Mouse (Mus musculus): ENCODE measurements around the gene Mgat1. TPM values are rescaled to one million over a fixed set of nuclear protein-coding genes. Genes with fewer than 3 reads are reported as not detected.

Gene Mgat1
- polyA plus RNA-seq, 1 experiment = 6.7 TPM

DNA sequence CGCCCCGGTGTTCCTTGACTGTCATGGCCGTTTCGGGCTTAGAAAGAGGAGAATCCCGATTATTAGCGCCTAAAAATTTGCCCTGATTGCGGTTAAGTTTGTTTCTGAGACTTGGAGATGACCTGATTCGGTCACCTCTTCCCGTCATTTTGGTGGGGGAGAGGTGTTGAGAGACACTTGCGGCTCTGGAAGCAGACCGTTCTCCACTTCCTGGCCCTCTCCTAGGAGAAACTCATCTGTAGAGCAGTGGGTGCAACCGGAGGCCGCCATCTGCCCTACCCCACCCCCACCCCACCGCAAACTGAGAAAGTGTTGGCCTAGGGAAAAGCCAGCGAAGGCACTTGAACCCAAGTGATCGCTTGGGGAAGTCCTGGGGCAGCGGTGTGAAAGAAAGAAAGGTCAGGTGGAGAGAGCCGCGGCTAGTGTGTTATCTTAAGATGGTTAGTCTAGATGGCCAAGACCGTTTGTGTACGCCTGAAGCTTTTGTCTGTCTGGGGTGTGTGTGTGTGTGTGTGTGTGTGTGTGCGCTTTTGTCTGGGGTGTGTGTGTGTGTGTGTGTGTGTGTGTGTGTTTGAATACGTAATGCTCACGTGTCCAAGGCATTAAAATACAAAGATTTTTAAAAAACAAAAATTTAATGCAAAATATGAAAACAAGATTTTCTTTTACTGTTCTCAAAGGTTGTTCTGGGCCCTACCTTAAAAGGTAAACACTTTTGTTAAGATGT lies 40.1 kb upstream of the Mgat1 start:
- H3K4me3 ChIP-seq (replicated peaks) = peak overlapping the region; percentile 87
- H3K27me3 ChIP-seq (ENCODE audit: control insufficient read depth) = no peaks in the 10 kb centered on the region
- no peaks in the 10 kb centered on the region for H3K9me3 ChIP-seq (ENCODE audit: control insufficient read depth, low read length)
- H3K36me3 ChIP-seq (ENCODE audit: control insufficient read depth) = peaks cover 13% of the 10 kb centered on the region
- H3K4me1 ChIP-seq (ENCODE audit: control insufficient read depth) = peaks cover 61% of the 10 kb centered on the region
- TF ChIP-seq TAL1 (IDR thresholded peaks at IDR 0.05; ENCODE audit: low read length) = no peak
- no peak for TF ChIP-seq GATA1 (IDR thresholded peaks at IDR 0.05; ENCODE audit: low read length)

DNA sequence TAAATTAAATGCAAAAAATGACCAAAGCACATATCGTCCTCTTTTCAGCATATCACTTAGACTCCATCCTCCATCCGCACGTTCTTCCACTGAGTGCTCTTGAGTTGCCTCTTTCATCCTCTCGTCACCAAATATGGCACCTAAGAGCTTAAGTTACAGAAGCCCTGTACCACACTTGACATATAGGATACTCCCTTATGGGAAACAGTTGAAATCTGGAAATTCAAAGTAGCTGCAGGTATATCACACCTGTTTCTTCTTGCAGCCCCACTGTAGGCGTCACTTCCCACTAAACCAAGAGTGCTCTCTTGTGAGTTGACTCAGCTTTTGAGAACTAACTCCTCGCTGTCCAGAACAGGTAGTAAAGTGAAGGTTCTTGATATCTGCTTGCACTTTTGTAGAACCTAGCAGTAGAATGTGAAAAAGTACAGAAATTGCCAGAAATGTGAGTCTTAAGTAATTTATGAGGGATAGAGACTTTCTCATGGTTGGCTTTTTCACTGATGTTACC lies 38.9 kb upstream of the Mgat1 start:
- peak overlapping the region; percentile 87 for H3K4me3 ChIP-seq (replicated peaks)
- no peaks in the 10 kb centered on the region for H3K9me3 ChIP-seq (ENCODE audit: control insufficient read depth, low read length)
- peaks cover 69% of the 10 kb centered on the region for H3K4me1 ChIP-seq (ENCODE audit: control insufficient read depth)
- H3K27me3 ChIP-seq (ENCODE audit: control insufficient read depth) = no peaks in the 10 kb centered on the region
- peaks cover 20% of the 10 kb centered on the region for H3K36me3 ChIP-seq (ENCODE audit: control insufficient read depth)
- TF ChIP-seq TAL1 (IDR thresholded peaks at IDR 0.05; ENCODE audit: low read length) = no peak
- TF ChIP-seq GATA1 (IDR thresholded peaks at IDR 0.05; ENCODE audit: low read length) = no peak

DNA sequence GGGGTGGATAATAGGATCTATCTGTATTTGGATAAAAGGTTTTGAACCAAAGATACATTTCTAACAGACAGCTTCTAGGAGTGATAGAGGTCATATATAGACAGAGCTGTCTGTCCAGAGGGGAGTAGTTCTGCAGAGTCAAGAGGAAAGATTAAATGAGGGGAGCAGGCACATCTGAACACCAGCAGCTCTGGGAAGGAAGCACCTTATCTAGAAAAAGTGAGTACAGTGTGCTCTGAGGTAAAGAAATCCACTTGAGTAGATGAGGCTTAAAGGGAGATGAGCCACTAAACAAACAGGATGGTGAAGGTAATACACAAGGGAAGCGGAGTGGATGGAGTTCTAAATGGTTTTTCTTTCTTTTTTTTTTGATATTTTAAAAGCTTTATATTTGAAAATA lies 36.5 kb upstream of the Mgat1 start:
- Histone ChIP-seq H3K4me3 (replicated peaks) (no peak overlapping the region), H3K27me3 (ENCODE audit: control insufficient read depth) (no peaks in the 10 kb centered on the region), H3K4me1 (ENCODE audit: control insufficient read depth) (peaks cover 77% of the 10 kb centered on the region), H3K9me3 (ENCODE audit: control insufficient read depth, low read length) (no peaks in the 10 kb centered on the region), H3K36me3 (ENCODE audit: control insufficient read depth) (peaks cover 25% of the 10 kb centered on the region)
- TF ChIP-seq TAL1 (IDR thresholded peaks at IDR 0.05; ENCODE audit: low read length) = no peak
- no peak for TF ChIP-seq GATA1 (IDR thresholded peaks at IDR 0.05; ENCODE audit: low read length)

DNA sequence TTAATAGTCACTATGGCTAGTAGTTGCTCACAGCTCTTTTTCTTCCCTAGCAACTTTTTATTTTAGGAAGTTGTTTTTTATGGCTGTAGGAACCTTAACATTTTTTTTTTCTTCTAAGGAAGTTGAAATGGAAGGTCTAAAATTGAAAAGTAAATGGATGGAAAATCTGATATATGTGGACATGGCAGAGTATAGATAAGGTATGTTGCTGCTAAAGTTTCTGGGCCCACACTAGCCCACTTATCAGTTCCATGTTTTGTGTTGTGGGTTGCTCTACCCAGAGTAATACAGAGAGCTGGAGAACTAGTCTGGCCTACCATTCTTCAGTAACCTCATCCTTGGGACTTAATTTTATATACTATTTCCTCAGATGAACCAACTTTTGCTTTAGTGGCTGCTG lies 31.4 kb upstream of the Mgat1 start:
- Histone ChIP-seq H3K9me3 (ENCODE audit: control insufficient read depth, low read length) (no peaks in the 10 kb centered on the region), H3K36me3 (ENCODE audit: control insufficient read depth) (peaks cover 61% of the 10 kb centered on the region), H3K27me3 (ENCODE audit: control insufficient read depth) (no peaks in the 10 kb centered on the region), H3K4me3 (replicated peaks) (no peak overlapping the region), H3K4me1 (ENCODE audit: control insufficient read depth) (peaks cover 48% of the 10 kb centered on the region)
- TF ChIP-seq TAL1 (IDR thresholded peaks at IDR 0.05; ENCODE audit: low read length) (no peak), GATA1 (IDR thresholded peaks at IDR 0.05; ENCODE audit: low read length) (no peak)

DNA sequence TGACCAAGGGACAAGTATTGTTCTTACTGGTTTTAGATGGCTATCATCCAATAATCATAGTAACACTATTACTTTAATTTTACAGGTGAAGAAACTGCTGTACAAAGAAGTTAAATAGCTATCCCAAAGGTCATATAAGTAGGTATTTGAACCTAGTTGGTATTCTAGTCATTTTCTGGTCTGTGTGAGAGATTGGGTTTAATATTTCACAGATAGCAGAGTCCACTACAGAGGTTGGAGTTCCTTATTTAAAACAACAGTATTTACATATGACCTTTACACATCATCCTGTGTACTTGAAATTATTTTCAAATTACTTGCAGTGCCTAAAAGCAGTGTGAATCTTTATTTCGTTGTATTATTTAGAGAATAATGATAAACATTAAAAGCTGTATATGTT lies 30.5 kb upstream of the Mgat1 start:
- TF ChIP-seq TAL1 (IDR thresholded peaks at IDR 0.05; ENCODE audit: low read length) (no peak), GATA1 (IDR thresholded peaks at IDR 0.05; ENCODE audit: low read length) (no peak)
- Histone ChIP-seq H3K4me1 (ENCODE audit: control insufficient read depth) (peaks cover 41% of the 10 kb centered on the region), H3K4me3 (replicated peaks) (no peak overlapping the region), H3K27me3 (ENCODE audit: control insufficient read depth) (no peaks in the 10 kb centered on the region), H3K36me3 (ENCODE audit: control insufficient read depth) (peaks cover 64% of the 10 kb centered on the region), H3K9me3 (ENCODE audit: control insufficient read depth, low read length) (no peaks in the 10 kb centered on the region)

DNA sequence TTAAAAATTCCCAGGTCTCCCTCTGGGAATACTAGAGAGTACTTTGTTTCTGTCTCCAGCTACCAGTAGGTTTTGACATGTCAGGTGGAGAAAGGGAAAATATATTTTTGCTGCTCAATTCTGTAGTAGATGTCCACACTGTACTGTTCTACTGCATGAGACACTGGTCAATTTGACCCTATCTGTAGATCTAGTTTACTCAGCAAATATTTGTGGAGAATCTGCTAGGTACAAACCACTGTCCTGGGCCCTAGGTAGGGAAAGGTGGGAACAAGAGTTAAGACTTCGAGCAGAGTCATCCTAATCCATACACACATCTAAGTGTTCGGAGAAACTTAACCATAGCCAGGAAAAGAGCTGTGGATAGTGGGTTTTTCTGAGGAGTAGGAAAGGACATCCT lies 24.7 kb upstream of the Mgat1 start:
- no peak overlapping the region for H3K4me3 ChIP-seq (replicated peaks)
- no peaks in the 10 kb centered on the region for H3K4me1 ChIP-seq (ENCODE audit: control insufficient read depth)
- H3K36me3 ChIP-seq (ENCODE audit: control insufficient read depth) = peaks cover 36% of the 10 kb centered on the region

DNA sequence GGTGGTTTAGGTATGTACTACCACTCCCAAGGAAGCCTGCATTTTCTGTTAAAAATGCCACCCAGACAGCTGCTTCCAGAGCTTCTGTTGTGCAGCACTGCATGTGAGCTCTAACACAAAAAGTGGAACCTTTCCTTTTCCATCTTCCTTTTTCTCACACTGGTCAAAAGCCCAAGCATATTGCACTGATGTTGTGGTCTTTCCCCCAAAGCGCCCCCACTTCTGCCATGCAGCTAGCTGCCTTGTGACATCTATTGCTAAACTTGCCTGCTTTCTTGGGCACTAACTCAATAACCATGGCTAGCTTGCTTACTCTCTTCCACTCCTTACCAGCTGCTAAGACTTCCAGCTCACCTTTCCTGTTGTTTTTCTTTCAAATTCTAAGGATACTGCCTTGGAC lies 19.5 kb upstream of the Mgat1 start:
- H3K4me1 ChIP-seq (ENCODE audit: control insufficient read depth) = no peaks in the 10 kb centered on the region
- TF ChIP-seq GATA1 (IDR thresholded peaks at IDR 0.05; ENCODE audit: low read length) = no peak
- no peak for TF ChIP-seq TAL1 (IDR thresholded peaks at IDR 0.05; ENCODE audit: low read length)
- H3K27me3 ChIP-seq (ENCODE audit: control insufficient read depth) = no peaks in the 10 kb centered on the region
- H3K9me3 ChIP-seq (ENCODE audit: control insufficient read depth, low read length) = no peaks in the 10 kb centered on the region
- no peaks in the 10 kb centered on the region for H3K36me3 ChIP-seq (ENCODE audit: control insufficient read depth)
- H3K4me3 ChIP-seq (replicated peaks) = no peak overlapping the region

More for the DNA sequence above, 24.7 kb upstream of the Mgat1 start:
- Histone ChIP-seq H3K27me3 (ENCODE audit: control insufficient read depth) (no peaks in the 10 kb centered on the region), H3K9me3 (ENCODE audit: control insufficient read depth, low read length) (no peaks in the 10 kb centered on the region)
- TF ChIP-seq TAL1 (IDR thresholded peaks at IDR 0.05; ENCODE audit: low read length) = no peak
- TF ChIP-seq GATA1 (IDR thresholded peaks at IDR 0.05; ENCODE audit: low read length) = no peak

DNA sequence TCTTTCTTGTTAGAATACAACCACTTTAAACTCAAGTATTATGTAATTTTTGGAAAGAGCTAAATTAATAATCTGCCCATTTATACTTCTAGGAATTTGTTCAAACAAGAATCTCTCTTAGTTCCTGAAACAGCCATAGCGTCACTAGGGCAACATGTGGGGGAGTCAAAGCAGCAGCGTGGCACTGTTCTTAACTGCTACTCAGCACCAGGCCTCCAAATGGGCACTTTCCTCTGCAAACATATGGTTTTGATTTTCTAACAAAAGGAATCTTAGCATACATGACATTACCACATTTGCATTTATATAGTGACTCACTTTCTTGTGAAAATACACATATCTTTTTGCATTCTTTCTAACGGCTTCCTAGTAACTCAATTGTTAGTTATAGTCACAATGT lies 11.2 kb upstream of the Mgat1 start:
- H3K4me1 ChIP-seq (ENCODE audit: control insufficient read depth) = peaks cover 2% of the 10 kb centered on the region
- peaks cover 19% of the 10 kb centered on the region for H3K27me3 ChIP-seq (ENCODE audit: control insufficient read depth)
- no peak for TF ChIP-seq TAL1 (IDR thresholded peaks at IDR 0.05; ENCODE audit: low read length)
- no peak for TF ChIP-seq GATA1 (IDR thresholded peaks at IDR 0.05; ENCODE audit: low read length)
- H3K9me3 ChIP-seq (ENCODE audit: control insufficient read depth, low read length) = no peaks in the 10 kb centered on the region
- H3K4me3 ChIP-seq (replicated peaks) = no peak overlapping the region
- no peaks in the 10 kb centered on the region for H3K36me3 ChIP-seq (ENCODE audit: control insufficient read depth)

DNA sequence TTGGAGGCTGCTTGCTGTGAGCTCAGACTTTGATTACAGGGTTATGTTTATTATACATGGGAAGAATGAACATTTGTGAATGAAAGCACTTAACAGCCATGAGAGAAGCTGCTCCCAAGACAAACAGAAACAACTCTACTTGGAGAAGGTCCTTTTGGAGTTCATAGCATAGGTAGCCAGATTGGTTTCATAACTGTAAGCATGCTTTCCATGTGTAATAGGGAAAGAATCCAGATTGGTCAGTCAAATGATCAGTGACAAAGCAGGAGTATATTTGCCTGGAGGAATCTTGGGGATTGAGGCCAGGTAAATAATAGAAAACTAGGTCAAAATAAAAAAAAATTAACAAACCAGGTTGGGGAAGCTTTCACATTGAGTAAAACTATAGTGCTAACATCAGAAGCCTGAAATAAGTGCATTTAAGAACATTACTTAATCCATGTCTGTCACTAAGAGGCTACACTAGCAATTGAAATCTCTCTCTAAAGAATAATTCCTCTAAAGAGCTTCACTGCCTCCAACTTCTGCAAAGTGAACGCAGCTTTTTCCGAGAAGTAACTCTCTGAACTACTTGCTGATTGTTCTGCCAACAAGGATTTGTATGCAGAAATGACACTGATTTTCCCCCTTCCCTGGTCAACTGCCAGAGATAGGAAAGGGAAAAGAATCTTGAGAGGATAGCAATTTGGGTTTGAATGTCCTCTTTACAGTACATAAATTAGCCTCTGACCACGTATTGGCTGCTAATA lies 8.4 kb upstream of the Mgat1 start:
- Histone ChIP-seq H3K9me3 (ENCODE audit: control insufficient read depth, low read length) (no peaks in the 10 kb centered on the region), H3K36me3 (ENCODE audit: control insufficient read depth) (no peaks in the 10 kb centered on the region), H3K4me3 (replicated peaks) (no peak overlapping the region), H3K27me3 (ENCODE audit: control insufficient read depth) (peaks cover 20% of the 10 kb centered on the region), H3K4me1 (ENCODE audit: control insufficient read depth) (peaks cover 4% of the 10 kb centered on the region)
- no peak for TF ChIP-seq TAL1 (IDR thresholded peaks at IDR 0.05; ENCODE audit: low read length)
- TF ChIP-seq GATA1 (IDR thresholded peaks at IDR 0.05; ENCODE audit: low read length) = no peak
